Mouse (Mus musculus): ENCODE measurements around the gene Zdhhc15.
A peak's percentile ranks its signal among the peaks of the same experiment; 100 is the strongest.
"Not testable (repeated sequence)": the region's sequence is repeated elsewhere in the genome, so short reads cannot be mapped to it uniquely, and the experiment has no call there.

The Zdhhc15 gene

GRCm38 (mm10) chrX:104670757-104671549 lies at the start of gene Zdhhc15:
Gene Zdhhc15 (minus strand): TSS chrX:104671064.
- DNase-seq (ENCODE audit: low spot score in 2 of 2), result peak; percentile 41 to 56

GRCm38 (mm10) chrX:104707935-104708334 lies 37.1 kb upstream of the Zdhhc15 start:
- DNase-seq (ENCODE audit: low spot score in 2 of 2), result no peak

- no peak for DNase-seq (ENCODE audit: low spot score in 2 of 2)
Observed at GRCm38 (mm10) chrX:104669850-104670756, 761 bp downstream of the Zdhhc15 start.

- DNase-seq (ENCODE audit: low spot score in 2 of 2), result no peak
Observed at GRCm38 (mm10) chrX:104656976-104657375, 13.9 kb downstream of the Zdhhc15 start.

- no peak for DNase-seq (ENCODE audit: low spot score in 2 of 2)
Observed at GRCm38 (mm10) chrX:104612531-104612930, 58.3 kb downstream of the Zdhhc15 start.

GRCm38 (mm10) chrX:104603738-104604430 lies 67.0 kb downstream of the Zdhhc15 start:
- not testable (repeated sequence) for DNase-seq (ENCODE audit: low spot score in 2 of 2)

- DNase-seq (ENCODE audit: low spot score in 2 of 2), result not testable (repeated sequence)
Observed at GRCm38 (mm10) chrX:104602168-104602859, 68.5 kb downstream of the Zdhhc15 start.

GRCm38 (mm10) chrX:104573946-104574345 lies 96.9 kb downstream of the Zdhhc15 start:
- no peak for DNase-seq (ENCODE audit: low spot score in 2 of 2)

- no peak for DNase-seq (ENCODE audit: low spot score in 2 of 2)
Observed at GRCm38 (mm10) chrX:104567497-104567896, 103.4 kb downstream of the Zdhhc15 start.

GRCm38 (mm10) chrX:104545283-104545682 lies 125.6 kb downstream of the Zdhhc15 start:
- DNase-seq (ENCODE audit: low spot score in 2 of 2), result no peak

- no peak for DNase-seq (ENCODE audit: low spot score in 2 of 2)
Observed at GRCm38 (mm10) chrX:104543919-104544595, 126.8 kb downstream of the Zdhhc15 start.

GRCm38 (mm10) chrX:104542635-104543034 lies 128.2 kb downstream of the Zdhhc15 start:
- no peak for DNase-seq (ENCODE audit: low spot score in 2 of 2)

GRCm38 (mm10) chrX:104501765-104502164 lies 169.1 kb downstream of the Zdhhc15 start:
- no peak for DNase-seq (ENCODE audit: low spot score in 2 of 2)

- DNase-seq (ENCODE audit: low spot score in 2 of 2), result no peak
Observed at GRCm38 (mm10) chrX:104489626-104490355, 181.1 kb downstream of the Zdhhc15 start.

GRCm38 (mm10) chrX:104488870-104489467 lies 181.9 kb downstream of the Zdhhc15 start:
- DNase-seq (ENCODE audit: low spot score in 2 of 2), result no peak

- no peak for DNase-seq (ENCODE audit: low spot score in 2 of 2)
Observed at GRCm38 (mm10) chrX:104488036-104488435, 182.8 kb downstream of the Zdhhc15 start.
